Mouse (Mus musculus) stomach, postnatal 0 days (tissue): ENCODE measurements around the gene Grid2ip. TPM values are rescaled to one million over a fixed set of nuclear protein-coding genes. Genes with fewer than 3 reads are reported as not detected.

Source experiments
- ATAC-seq: fragments of 200-750 bp; cut with Nextera tagmentation; 2 replicates; pipeline ENCODE4 v1.8.0; 2017; ENCODE audit not compliant: low FRiP score, low TSS enrichment
- DNase-seq: peaks from one replicate; pipeline ENCODE4 v3.0.0-alpha.2; 2016; ENCODE audit warnings: low spot score
- H3K27ac ChIP-seq: fragments of 300-500 bp; sonication (generic); replicated peaks from 2 replicates; pipeline ENCODE4 v1.5.1; 2014; ENCODE audit warnings: mild to moderate bottlenecking, control low read depth
- H3K27me3 ChIP-seq: fragments of 300-500 bp; sonication (generic); 2 replicates; pipeline ENCODE4 v1.6.1; 2014; ENCODE audit warnings: low read length; ENCODE audit not compliant: control insufficient read depth, insufficient read depth
- H3K36me3 ChIP-seq: fragments of 300-500 bp; sonication (generic); 2 replicates; pipeline ENCODE4 v1.6.1; 2014; ENCODE audit warnings: low read length, mixed read lengths; ENCODE audit not compliant: control insufficient read depth, insufficient read depth
- H3K4me1 ChIP-seq: fragments of 300-500 bp; sonication (generic); replicated peaks from 2 replicates; pipeline ENCODE4 v1.6.1; 2014; ENCODE audit warnings: antibody characterized with exemption; ENCODE audit not compliant: control insufficient read depth, insufficient read depth
- H3K4me2 ChIP-seq: fragments of 300-500 bp; sonication (generic); replicated peaks from 2 replicates; pipeline ENCODE4 v1.6.1; 2014; ENCODE audit warnings: low read depth, mild to moderate bottlenecking, control low read depth, moderate library complexity
- H3K4me3 ChIP-seq: fragments of 300-500 bp; sonication (generic); 2 replicates; pipeline ENCODE4 v1.5.1; 2014; ENCODE audit warnings: low read depth, low read length, control low read depth
- H3K9ac ChIP-seq: fragments of 300-500 bp; sonication (generic); 2 replicates; pipeline ENCODE4 v1.6.1; 2014; ENCODE audit warnings: mild to moderate bottlenecking, low read length, control low read depth, mixed read lengths
- H3K9me3 ChIP-seq: fragments of 300-500 bp; sonication (generic); 2 replicates; pipeline ENCODE4 v1.6.1; 2016; ENCODE audit warnings: low read length; ENCODE audit not compliant: control insufficient read depth
- CTCF ChIP-seq: IDR thresholded peaks from 2 replicates; pipeline ENCODE4 v1.5.1; 2016; ENCODE audit warnings: antibody characterized with exemption, low read depth, mild to moderate bottlenecking, moderate library complexity
- EP300 ChIP-seq: optimal IDR thresholded peaks from 2 replicates; pipeline ENCODE3; 2016; ENCODE audit warnings: antibody characterized with exemption
- WGBS: fragments of 180-500 bp; shearing (Covaris S2); extraction: QIAGEN DNeasy Blood & Tissue Kit; methylation state at CpG from one replicate; pipeline ENCODE4 v1.1.7; 2014; 5-methylcytosine and 5-hydroxymethylcytosine counted together
- polyA plus RNA-seq: library from polyadenylated mRNA; unstranded; fragments of >200 nt; fragmentation: Nextera tagmentation; extraction: Ambion mirVana; gene quantifications from 2 replicates; pipeline ENCODE4 v1.2.1, GENCODE M21; 2015

Gene Grid2ip
- polyA plus RNA-seq, 1 experiment from 2014 or later, result 0.86 TPM

- DNase-seq (no peak), ATAC-seq (no peak)
- 35% methylated on average over 5 of the region's 5 CpGs for WGBS
- no peaks in the 10 kb centered on the region for H3K36me3 ChIP-seq
- no peak overlapping the region for H3K4me2 ChIP-seq
- H3K4me3 ChIP-seq, result no peak overlapping the region
- H3K9me3 ChIP-seq, result no peaks in the 10 kb centered on the region
- no peak overlapping the region for H3K9ac ChIP-seq
- H3K27me3 ChIP-seq, result no peaks in the 10 kb centered on the region
- no peaks in the 10 kb centered on the region for H3K4me1 ChIP-seq
- H3K27ac ChIP-seq, result no peak overlapping the region
- TF ChIP-seq EP300, result no peak
These were observed 1.1 kb upstream of the Grid2ip start for GRCm38 (mm10) chr5:143356017-143356416.

- no peak overlapping the region for H3K27ac ChIP-seq
- no peak for DNase-seq
- H3K36me3 ChIP-seq, result no peaks in the 10 kb centered on the region
- TF ChIP-seq EP300 (no peak), CTCF (no peak)
- H3K9ac ChIP-seq, result peak overlapping the region; percentile 47
- 8% methylated on average over 22 of the region's 28 CpGs for WGBS
- no peaks in the 10 kb centered on the region for H3K4me1 ChIP-seq
- no peak for ATAC-seq
- 0 out of 2 replicates have a peak overlapping the region, but pooled peaks have one; percentile 8 for H3K4me2 ChIP-seq
- H3K27me3 ChIP-seq, result no peaks in the 10 kb centered on the region
- H3K9me3 ChIP-seq, result no peaks in the 10 kb centered on the region
- no peak overlapping the region for H3K4me3 ChIP-seq
These were observed 426 bp downstream of the Grid2ip start for GRCm38 (mm10) chr5:143357564-143357963.

- ATAC-seq, result no peak
- no peak for TF ChIP-seq EP300
- peak; percentile 7; the same call in 1 of the 2 replicates for TF ChIP-seq CTCF
These were observed 2.1 kb downstream of the Grid2ip start for GRCm38 (mm10) chr5:143359263-143359662.

GRCm38 (mm10) chr5:143360000-143360399 lies 2.9 kb downstream of the Grid2ip start:
- no peaks in the 10 kb centered on the region for H3K9me3 ChIP-seq
- H3K4me1 ChIP-seq, result no peaks in the 10 kb centered on the region
- ATAC-seq, result no peak
- H3K9ac ChIP-seq, result no peak overlapping the region
- H3K36me3 ChIP-seq, result no peaks in the 10 kb centered on the region
- H3K27ac ChIP-seq, result no peak overlapping the region
- peak; percentile 65 for TF ChIP-seq CTCF
- TF ChIP-seq EP300, result no peak
- H3K4me2 ChIP-seq, result no peak overlapping the region
- 54% methylated on average over 5 of the region's 5 CpGs for WGBS
- H3K4me3 ChIP-seq, result no peak overlapping the region
- no peak for DNase-seq
- no peaks in the 10 kb centered on the region for H3K27me3 ChIP-seq

More at GRCm38 (mm10) chr5:143359263-143359662, 2.1 kb downstream of the Grid2ip start:
- H3K9ac ChIP-seq, result no peak overlapping the region
- no peaks in the 10 kb centered on the region for H3K4me1 ChIP-seq
- H3K27ac ChIP-seq, result no peak overlapping the region
- H3K36me3 ChIP-seq, result no peaks in the 10 kb centered on the region
- no peak for DNase-seq
- H3K4me3 ChIP-seq, result no peak overlapping the region
- H3K4me2 ChIP-seq, result no peak overlapping the region
- no peaks in the 10 kb centered on the region for H3K27me3 ChIP-seq
- 26% methylated on average over 7 of the region's 7 CpGs for WGBS
- H3K9me3 ChIP-seq, result no peaks in the 10 kb centered on the region

- no peaks in the 10 kb centered on the region for H3K27me3 ChIP-seq
- no peak overlapping the region for H3K4me3 ChIP-seq
- TF ChIP-seq CTCF, result no peak
- TF ChIP-seq EP300, result no peak
- no peaks in the 10 kb centered on the region for H3K4me1 ChIP-seq
- ATAC-seq, result no peak
- no peaks in the 10 kb centered on the region for H3K9me3 ChIP-seq
- no peak overlapping the region for H3K4me2 ChIP-seq
- no peak for DNase-seq
- no peak overlapping the region for H3K27ac ChIP-seq
- H3K36me3 ChIP-seq, result no peaks in the 10 kb centered on the region
- no peak overlapping the region for H3K9ac ChIP-seq
- 33% methylated on average over 7 of the region's 7 CpGs for WGBS
These were observed 4.3 kb downstream of the Grid2ip start for GRCm38 (mm10) chr5:143361428-143361827.

GRCm38 (mm10) chr5:143363678-143364615 lies 6.8 kb downstream of the Grid2ip start:
- peak overlapping the region; percentile 51 for H3K9ac ChIP-seq
- WGBS, result under 1% methylated on average over 45 of the region's 47 CpGs
- H3K4me1 ChIP-seq, result no peaks in the 10 kb centered on the region
- DNase-seq (peak; percentile 49), ATAC-seq (0 out of 2 replicates have a peak, but pooled peaks have one; percentile 49)
- TF ChIP-seq EP300, result no peak
- no peak for TF ChIP-seq CTCF
- H3K27ac ChIP-seq, result no peak overlapping the region
- H3K4me2 ChIP-seq, result peak overlapping the region; percentile 75
- H3K36me3 ChIP-seq, result no peaks in the 10 kb centered on the region
- H3K4me3 ChIP-seq, result peak overlapping the region; percentile 44
- no peaks in the 10 kb centered on the region for H3K9me3 ChIP-seq
- no peaks in the 10 kb centered on the region for H3K27me3 ChIP-seq
